Mouse (Mus musculus) neural tube, postnatal 0 days (tissue): ENCODE data around the gene Synpo2. TPM values are rescaled to one million over a fixed set of nuclear protein-coding genes. Genes with fewer than 3 reads are reported as not detected.

Experiments
- polyA plus RNA-seq: library from polyadenylated mRNA; unstranded; fragments of >200 nt; fragmentation: Nextera tagmentation; extraction: Ambion mirVana; gene quantifications from 2 replicates; pipeline ENCODE4 v1.2.1, GENCODE M21; 2015

Synpo2 gene
- 1.8 and 1.9 TPM in 2 replicates for polyA plus RNA-seq

DNA sequence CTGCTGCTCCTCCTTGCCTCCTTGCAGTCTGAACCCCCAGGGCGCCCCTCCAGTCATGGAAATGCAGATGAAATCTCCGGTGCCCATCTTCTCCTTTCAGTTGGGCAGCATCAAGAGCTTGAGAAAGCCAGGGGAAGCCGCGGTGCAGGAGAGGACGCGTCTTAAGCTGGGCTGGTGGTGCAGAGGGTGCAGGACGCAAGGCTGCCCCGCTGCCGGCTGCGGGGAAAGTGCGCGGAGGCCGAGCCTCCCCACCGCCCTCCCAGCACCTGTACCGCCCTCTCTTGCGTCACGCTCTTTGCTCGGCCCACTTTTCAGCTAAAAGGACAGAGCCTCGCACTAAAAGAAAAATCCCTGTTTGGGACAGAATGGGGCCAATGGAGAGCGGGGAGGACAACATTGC is at the start of gene Synpo2:
Synpo2 (minus strand) TSS at position 229 of the 400 bp plus-strand sequence.

DNA sequence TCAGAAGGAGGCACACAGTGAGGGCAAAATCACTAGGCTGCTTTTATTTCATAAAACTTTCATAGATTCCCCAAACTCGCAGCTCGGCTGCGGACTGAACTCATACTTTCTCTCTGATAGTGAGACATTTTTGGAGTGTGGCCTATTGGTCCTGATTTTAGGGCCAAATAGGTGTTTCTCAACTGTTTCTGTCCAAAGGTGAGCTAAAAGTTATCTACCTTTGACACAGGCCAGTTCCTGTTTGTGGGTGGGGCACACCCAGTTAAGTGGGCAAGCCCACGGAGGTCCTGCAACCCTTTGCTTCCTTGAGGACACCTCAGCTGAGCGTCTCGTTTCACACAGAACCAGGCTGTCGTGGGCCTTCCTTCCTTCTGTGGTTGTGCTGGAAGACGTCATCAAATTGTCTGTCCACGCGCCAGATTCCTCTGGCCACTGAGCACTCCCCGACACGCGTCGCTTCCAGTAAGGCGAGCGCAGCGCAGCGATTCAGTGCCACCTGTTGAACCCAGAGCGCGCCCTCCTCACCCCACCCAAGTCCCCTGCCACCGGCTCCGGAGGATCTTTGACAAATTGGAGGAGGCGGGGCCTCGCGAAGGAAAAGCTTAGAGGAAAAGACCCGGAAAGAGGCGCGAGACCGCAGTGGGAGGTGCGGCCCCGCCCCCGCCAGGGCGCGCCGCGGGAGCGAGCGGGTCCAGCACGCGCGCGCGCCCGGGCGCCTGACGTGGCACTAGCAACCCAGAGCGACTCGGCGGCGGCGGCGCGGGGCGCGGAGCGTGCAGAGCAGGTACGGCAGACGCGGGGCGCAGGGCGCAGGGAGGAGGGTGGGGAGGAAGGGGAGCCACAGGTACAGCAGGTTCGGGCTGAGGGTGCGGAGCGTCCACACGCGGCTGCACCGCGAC is 31.1 kb upstream of the Synpo2 start, which contains the start of gene Sec24d:
Sec24d (plus strand) TSS at position 703 of the 899 bp plus-strand sequence.

DNA sequence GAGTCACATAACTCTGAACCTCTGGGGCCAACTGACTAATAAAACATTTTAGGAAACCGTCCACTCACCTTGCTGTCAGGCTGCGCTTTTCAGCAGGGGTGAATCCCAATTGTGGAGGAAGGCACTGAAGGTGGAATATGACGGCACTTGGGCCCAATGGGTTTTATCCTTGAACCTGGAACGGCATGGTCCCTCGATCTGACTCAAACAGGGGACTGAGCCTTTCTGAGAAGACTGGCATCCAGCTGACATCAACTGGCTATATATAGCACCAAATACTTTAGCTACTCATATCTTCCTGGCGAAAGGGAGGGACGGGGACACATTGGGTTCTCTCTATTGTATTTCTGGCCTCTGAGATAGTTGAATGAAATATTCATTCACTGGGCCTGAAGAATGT is 201.2 kb downstream of the Synpo2 start, which contains the start of gene Myoz2:
Myoz2 (minus strand) TSS at position 264 of the 400 bp plus-strand sequence.

Other genes starting within 250 kb of the Synpo2 start
- 0.74 and 1.0 TPM in 2 replicates for gene Myoz2, start 201.1 kb downstream of the Synpo2 start, polyA plus RNA-seq
- gene Sec24d, start 31.3 kb upstream of the Synpo2 start, polyA plus RNA-seq: 15.3 and 15.7 TPM in 2 replicates
- gene Mettl14, start 150.0 kb upstream of the Synpo2 start, polyA plus RNA-seq: 15.7 and 16.5 TPM in 2 replicates
- gene Prss12, start 210.8 kb upstream of the Synpo2 start, polyA plus RNA-seq: 33.9 and 38.5 TPM in 2 replicates